Mouse (Mus musculus): ENCODE data around the gene Tespa1. TPM values are rescaled to one million over a fixed set of nuclear protein-coding genes. Genes with fewer than 3 reads are reported as not detected.
"Not testable (repeated sequence)": the region's sequence is repeated elsewhere in the genome, so short reads cannot be mapped to it uniquely, and the experiment has no call there.

Tespa1 gene
- polyA plus RNA-seq, 1 experiment from 2014 or later, result not detected

DNA sequence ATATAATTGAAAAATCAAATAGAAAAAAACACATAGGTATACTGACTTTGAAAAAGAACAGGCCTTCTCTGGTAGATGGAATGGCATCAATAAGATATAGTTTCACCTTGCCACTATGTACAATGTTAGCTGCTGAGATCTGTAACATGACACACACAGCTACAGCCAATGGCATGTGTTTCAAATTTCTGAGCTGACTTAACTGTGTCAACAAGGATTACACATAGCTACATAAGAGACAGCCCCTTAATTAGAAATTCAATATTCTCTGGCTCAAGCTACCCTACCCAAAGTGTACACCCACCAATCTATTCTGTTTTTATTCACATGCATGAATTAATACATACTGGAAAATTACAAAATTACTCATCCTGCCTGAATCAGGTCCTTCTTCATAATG lies 45.7 kb downstream of the Tespa1 start:
- no peaks in the 10 kb centered on the region for H3K4me1 ChIP-seq
- H3K4me3 ChIP-seq, result no peak overlapping the region
- no peak overlapping the region for H3K9ac ChIP-seq (replicated peaks)
- H3K27ac ChIP-seq (replicated peaks), result no peak overlapping the region
- no peaks in the 10 kb centered on the region for H3K9me3 ChIP-seq
- ATAC-seq (ENCODE audit: low FRiP score, low read depth), result no peak
- no peak overlapping the region for H3K4me2 ChIP-seq (replicated peaks)
- no peaks in the 10 kb centered on the region for H3K27me3 ChIP-seq
- H3K36me3 ChIP-seq, result no peaks in the 10 kb centered on the region

DNA sequence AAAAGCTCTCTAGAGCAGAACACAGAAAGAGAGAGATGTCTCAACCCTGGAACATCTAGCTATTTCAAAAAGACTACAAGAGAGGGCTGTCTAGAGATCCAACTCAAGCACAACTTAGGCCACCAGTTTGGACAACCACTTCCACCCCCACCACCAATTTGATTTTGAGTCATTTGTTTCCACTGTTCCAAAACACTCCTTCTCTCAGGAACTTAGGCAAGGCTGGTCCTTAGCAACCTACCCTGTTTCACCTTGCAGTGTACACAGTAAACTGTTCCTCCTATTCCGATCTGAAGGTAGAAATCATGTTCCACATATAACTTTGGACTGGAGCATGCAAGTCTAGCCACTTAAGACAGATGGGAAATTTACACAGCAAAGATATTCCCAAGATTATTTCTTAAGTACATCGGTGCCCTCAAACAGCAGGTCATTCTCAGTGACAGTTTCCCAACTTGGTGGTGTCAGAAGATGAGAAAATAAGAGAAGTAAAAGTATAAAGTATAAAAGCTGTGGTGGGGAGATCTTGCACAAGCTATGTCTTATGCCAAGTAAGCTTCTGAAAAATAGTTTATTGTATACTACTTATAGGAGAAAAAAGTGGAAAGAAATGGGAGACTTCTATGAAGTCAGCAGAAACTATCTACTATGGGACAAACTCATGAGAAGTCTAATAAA lies 47.5 kb downstream of the Tespa1 start:
- WGBS, result 92% methylated on average over 2 of the region's 2 CpGs
- Histone ChIP-seq H3K4me3 (no peak overlapping the region), H3K27me3 (no peaks in the 10 kb centered on the region), H3K36me3 (no peaks in the 10 kb centered on the region), H3K27ac (replicated peaks) (no peak overlapping the region), H3K9ac (replicated peaks) (no peak overlapping the region), H3K9me3 (no peaks in the 10 kb centered on the region), H3K4me1 (no peaks in the 10 kb centered on the region), H3K4me2 (replicated peaks) (no peak overlapping the region)
- no peak for ATAC-seq (ENCODE audit: low FRiP score, low read depth)

DNA sequence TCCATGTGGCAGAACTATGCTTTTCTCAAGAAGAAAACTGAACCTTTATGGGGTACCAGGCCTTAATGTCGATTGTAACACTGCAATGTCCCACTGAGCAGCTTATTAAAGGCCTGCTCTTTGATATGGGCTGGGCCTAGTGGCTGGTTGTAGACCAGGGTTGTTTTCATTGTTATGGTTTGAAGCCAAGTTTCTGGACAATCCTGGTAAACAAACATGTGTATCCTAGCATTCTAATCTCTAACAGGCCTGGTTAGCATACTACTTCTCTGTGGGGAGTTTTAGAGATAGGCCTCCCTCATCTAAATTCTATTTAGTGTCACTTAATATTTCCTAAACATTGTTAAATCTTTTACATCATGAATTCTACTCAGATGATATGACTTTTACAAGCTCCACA lies 49.0 kb downstream of the Tespa1 start:
- Histone ChIP-seq H3K9ac (replicated peaks) (no peak overlapping the region), H3K4me1 (no peaks in the 10 kb centered on the region), H3K36me3 (no peaks in the 10 kb centered on the region), H3K27me3 (no peaks in the 10 kb centered on the region), H3K27ac (replicated peaks) (no peak overlapping the region), H3K9me3 (no peaks in the 10 kb centered on the region), H3K4me2 (replicated peaks) (no peak overlapping the region), H3K4me3 (no peak overlapping the region)
- 66% methylated on average over 1 of the region's 1 CpGs for WGBS
- ATAC-seq (ENCODE audit: low FRiP score, low read depth), result no peak

DNA sequence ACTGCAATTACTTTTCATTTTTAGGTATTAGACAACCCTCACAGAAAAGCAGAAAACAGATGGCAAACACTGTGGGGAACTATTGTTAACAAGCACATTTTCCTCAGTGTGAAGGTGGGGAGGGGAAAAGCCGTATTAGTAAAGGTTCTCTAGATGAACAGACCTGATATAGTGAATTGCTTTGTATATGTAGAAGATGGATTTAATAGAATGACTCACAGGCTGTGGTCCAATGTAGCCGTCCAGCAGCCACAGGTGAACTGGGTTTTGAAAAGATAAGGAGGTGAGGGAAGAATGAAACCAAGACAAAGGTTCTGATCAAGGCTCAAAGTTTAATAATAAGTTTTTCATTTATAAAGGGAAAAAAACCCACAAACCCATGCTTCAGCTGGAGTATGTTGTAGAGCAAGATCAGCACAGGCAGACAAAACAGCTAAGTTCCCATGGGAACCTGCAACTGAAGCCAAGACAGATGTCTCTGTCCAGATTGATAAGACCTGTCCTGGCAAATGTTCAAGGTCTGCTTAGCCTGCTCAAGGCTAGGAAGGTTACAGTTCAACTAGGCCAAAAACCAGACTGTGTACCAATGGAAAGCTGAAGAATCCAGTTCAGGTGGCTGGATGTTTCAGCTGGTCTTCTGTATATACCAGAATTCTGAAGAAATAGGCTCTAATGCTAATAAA lies 50.0 kb downstream of the Tespa1 start:
- WGBS, result 85% methylated on average over 2 of the region's 2 CpGs
- no peak overlapping the region for H3K9ac ChIP-seq (replicated peaks)
- H3K4me1 ChIP-seq, result no peaks in the 10 kb centered on the region
- H3K4me2 ChIP-seq (replicated peaks), result no peak overlapping the region
- no peaks in the 10 kb centered on the region for H3K36me3 ChIP-seq
- no peak overlapping the region for H3K4me3 ChIP-seq
- H3K9me3 ChIP-seq, result no peaks in the 10 kb centered on the region
- no peak for ATAC-seq (ENCODE audit: low FRiP score, low read depth)
- no peaks in the 10 kb centered on the region for H3K27me3 ChIP-seq
- H3K27ac ChIP-seq (replicated peaks), result no peak overlapping the region

DNA sequence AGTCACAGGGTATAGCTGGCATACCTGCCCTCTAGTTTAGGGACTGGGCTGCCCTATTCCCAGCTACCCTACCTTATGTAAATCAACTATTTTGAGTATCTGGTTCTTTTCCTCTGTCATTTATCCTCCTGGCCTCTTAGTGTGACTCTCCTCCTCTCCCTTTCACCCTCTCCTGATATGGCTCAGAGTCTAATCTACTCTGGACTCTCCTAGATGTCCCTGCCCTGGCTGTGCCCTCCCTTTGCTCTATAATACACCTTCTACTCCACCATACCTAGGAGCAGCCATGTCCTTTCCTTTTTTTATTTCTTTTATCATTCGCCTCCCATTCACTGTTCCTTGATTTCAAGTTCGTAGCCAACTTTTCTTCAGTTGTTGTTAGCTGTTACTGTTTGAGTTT lies 52.5 kb downstream of the Tespa1 start:
- Histone ChIP-seq H3K4me1 (no peaks in the 10 kb centered on the region), H3K4me2 (replicated peaks) (no peak overlapping the region), H3K9ac (replicated peaks) (no peak overlapping the region), H3K4me3 (no peak overlapping the region), H3K36me3 (no peaks in the 10 kb centered on the region), H3K27ac (replicated peaks) (no peak overlapping the region), H3K9me3 (no peaks in the 10 kb centered on the region), H3K27me3 (no peaks in the 10 kb centered on the region)
- 91% methylated on average over 2 of the region's 2 CpGs for WGBS
- ATAC-seq (ENCODE audit: low FRiP score, low read depth), result no peak

DNA sequence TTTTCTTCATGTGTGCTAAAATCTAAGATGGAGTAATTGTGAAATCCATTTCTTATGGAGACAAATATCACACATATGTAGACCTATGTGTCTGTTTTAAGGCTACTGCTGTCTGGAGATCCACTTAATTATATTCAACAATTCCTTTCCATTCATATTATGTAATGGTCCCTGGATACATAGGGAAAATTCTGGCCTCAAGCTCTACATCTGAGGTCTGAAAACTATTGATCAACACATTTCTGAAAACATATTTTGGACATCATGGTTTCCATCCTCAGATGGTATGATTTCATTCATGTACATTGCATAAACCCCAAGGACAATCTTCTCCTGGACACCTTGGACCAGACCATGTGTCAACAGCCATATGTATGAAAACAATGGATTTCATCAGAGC lies 71.6 kb downstream of the Tespa1 start, which contains the start of gene Vmn2r84:
TSS of gene Vmn2r84 (minus strand) at position 101 of the 400 bp plus-strand sequence.
- Histone ChIP-seq H3K27me3 (no peaks in the 10 kb centered on the region), H3K4me2 (replicated peaks) (no peak within 1 kb of the TSS), H3K9me3 (no peaks in the 10 kb centered on the region), H3K9ac (replicated peaks) (no peak within 1 kb of the TSS), H3K36me3 (no peaks in the 10 kb centered on the region), H3K27ac (replicated peaks) (no peak within 1 kb of the TSS), H3K4me3 (no peak within 1 kb of the TSS), H3K4me1 (no peaks in the 10 kb centered on the region)
- no peak for ATAC-seq (ENCODE audit: low FRiP score, low read depth)

DNA sequence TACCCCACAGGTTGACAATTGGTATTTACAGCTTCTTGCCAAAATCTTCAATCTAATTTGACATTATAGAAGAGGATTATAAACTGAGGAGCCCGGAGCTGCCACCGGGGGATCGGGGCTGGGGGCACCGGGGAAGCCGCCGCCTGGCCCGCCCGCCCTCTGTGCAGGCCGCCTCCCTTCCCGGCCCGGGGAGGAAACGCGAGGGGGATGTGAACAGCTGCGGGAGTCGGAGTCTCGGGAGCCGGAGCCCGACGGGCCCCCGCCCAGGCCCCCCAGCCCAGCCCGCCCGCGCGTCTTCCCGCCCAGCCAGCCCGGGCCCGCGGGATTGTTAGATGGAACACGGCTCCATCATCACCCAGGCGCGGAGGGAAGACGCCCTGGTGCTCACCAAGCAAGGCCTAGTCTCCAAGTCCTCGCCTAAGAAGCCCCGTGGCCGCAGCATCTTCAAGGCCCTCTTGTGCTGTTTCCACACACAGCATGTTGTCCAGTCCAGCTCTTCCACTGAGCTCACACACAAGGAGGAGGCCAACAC lies 89.6 kb downstream of the Tespa1 start:
- not testable (repeated sequence) for H3K27me3 ChIP-seq; H3K4me2 ChIP-seq (replicated peaks); H3K27ac ChIP-seq (replicated peaks); H3K9ac ChIP-seq (replicated peaks); H3K36me3 ChIP-seq; H3K9me3 ChIP-seq; H3K4me3 ChIP-seq; H3K4me1 ChIP-seq
- WGBS, result 83% methylated on average over 23 of the region's 35 CpGs
- peak; percentile 80 for ATAC-seq (ENCODE audit: low FRiP score, low read depth)

Other genes with a start within 250 kb of the Tespa1 start
- gene Olfr823, start 207.5 kb upstream of the Tespa1 start, polyA plus RNA-seq (2016; fragmentation: Nextera tagmentation; extraction: Ambion mirVana), result not detected in 2 replicates
- gene Olfr824, start 192.9 kb upstream of the Tespa1 start, polyA plus RNA-seq (2016; fragmentation: Nextera tagmentation; extraction: Ambion mirVana), result not detected in 2 replicates
- gene Olfr825, start 156.1 kb upstream of the Tespa1 start, polyA plus RNA-seq (2016; fragmentation: Nextera tagmentation; extraction: Ambion mirVana), result not detected in 2 replicates
- not detected in 2 replicates for gene Olfr826, start 138.7 kb upstream of the Tespa1 start, polyA plus RNA-seq (2016; fragmentation: Nextera tagmentation; extraction: Ambion mirVana)
- not detected in 2 replicates for gene Olfr827, start 108.5 kb upstream of the Tespa1 start, polyA plus RNA-seq (2016; fragmentation: Nextera tagmentation; extraction: Ambion mirVana)
- gene Neurod4, start 42.6 kb upstream of the Tespa1 start, polyA plus RNA-seq (2016; fragmentation: Nextera tagmentation; extraction: Ambion mirVana), result 11.6 and 14.8 TPM in 2 replicates
- not detected in 2 replicates for gene Vmn2r84, start 71.5 kb downstream of the Tespa1 start, polyA plus RNA-seq (2016; fragmentation: Nextera tagmentation; extraction: Ambion mirVana)
- gene Vmn2r85, start 106.8 kb downstream of the Tespa1 start, polyA plus RNA-seq (2016; fragmentation: Nextera tagmentation; extraction: Ambion mirVana), result not detected in 2 replicates
- gene Vmn2r86, start 133.2 kb downstream of the Tespa1 start, polyA plus RNA-seq (2016; fragmentation: Nextera tagmentation; extraction: Ambion mirVana), result not detected in 2 replicates
- gene Vmn2r87, start 174.5 kb downstream of the Tespa1 start, polyA plus RNA-seq (2016; fragmentation: Nextera tagmentation; extraction: Ambion mirVana), result 0.10 TPM in 1 of 2 replicates, not detected in the other